Comparison of ENCODE assay signal across 8 mouse cellular contexts in genomic region chr2:38643625-38644427, GRCm38 (mm10). TPM values are rescaled to one million over a fixed set of nuclear protein-coding genes. Genes with fewer than 3 reads are reported as not detected.
A peak's percentile ranks its signal among the peaks of the same experiment; 100 is the strongest.
DNase-seq lines count a peak whose midpoint lies in the region; ATAC-seq and TF ChIP-seq lines count a peak whose summit lies in the region.

TSS of gene Psmb7 (minus strand) at chr2:38644087.

- peaks cover 19% of the 10 kb centered on the region for H3K4me1 ChIP-seq in embryonic facial prominence, embryonic 13.5 days
- H3K4me1 ChIP-seq in kidney, adult 2 months (ENCODE audit: control insufficient read depth, insufficient read depth, low read length): peaks cover 5% of the 10 kb centered on the region; the same call in 1 of the 2 replicates
- peaks cover 14% of the 10 kb centered on the region for H3K4me1 ChIP-seq in limb, embryonic 12.5 days (replicated peaks)
- H3K4me1 ChIP-seq in midbrain, embryonic 15.5 days: peaks cover 24% of the 10 kb centered on the region
- peaks cover 3% of the 10 kb centered on the region; the same call in 1 of the 2 replicates for H3K4me1 ChIP-seq in spleen, adult 2 months (ENCODE audit: control insufficient read depth, insufficient read depth, insufficient read length)

- ATAC-seq in embryonic facial prominence, embryonic 13.5 days (ENCODE audit: insufficient number of reproducible peaks, insufficient read depth, low FRiP score, low TSS enrichment, low read depth): peak; percentile 57; the same call in 1 of the 2 replicates
- ATAC-seq in limb, embryonic 12.5 days (ENCODE audit: insufficient number of reproducible peaks, insufficient read depth, low FRiP score, low TSS enrichment, low read depth): peak; percentile 83
- ATAC-seq in midbrain, embryonic 15.5 days (replicated peaks): peak; percentile 80

- H3K4me3 ChIP-seq in embryonic facial prominence, embryonic 13.5 days: peak within 1 kb of the TSS; percentile 93
- H3K4me3 ChIP-seq in kidney, adult 2 months (ENCODE audit: insufficient read depth, low read depth, low read length): peak within 1 kb of the TSS; percentile 97
- peak within 1 kb of the TSS; percentile 90 for H3K4me3 ChIP-seq in limb, embryonic 12.5 days (replicated peaks)
- peak within 1 kb of the TSS; percentile 69 for H3K4me3 ChIP-seq in midbrain, embryonic 15.5 days
- H3K4me3 ChIP-seq in spleen, adult 2 months (ENCODE audit: extremely low read depth, insufficient read depth, insufficient read length): peak within 1 kb of the TSS; percentile 89

- DNase-seq in 3134 (ENCODE audit: extremely low read depth, insufficient read length, low spot score): peak; percentile 91
- peak; percentile 91 to 93 for DNase-seq in adrenal gland, postnatal 36 days
- DNase-seq in heart, adult 18-20 months: peak; percentile 92 to 93
- peak; percentile 95 for DNase-seq in kidney, adult 2 months
- DNase-seq in spleen, adult 2 months (ENCODE audit: low read depth in 1 of 2, low spot score in 2 of 2): peak; percentile 83 to 86

- no peak for TF ChIP-seq POLR2A in kidney, adult 2 months (IDR thresholded peaks at IDR 0.05; ENCODE audit: low read depth, low read length)
- peak; percentile 34 for TF ChIP-seq POLR2A in spleen, adult 2 months (IDR thresholded peaks at IDR 0.05; ENCODE audit: low read depth, low read length)

- H3K27ac ChIP-seq in embryonic facial prominence, embryonic 13.5 days: peak within 1 kb of the TSS; percentile 81
- H3K27ac ChIP-seq in kidney, adult 2 months (ENCODE audit: insufficient read depth, low read depth, low read length): peak within 1 kb of the TSS; percentile 54; the same call in 1 of the 2 replicates
- peak within 1 kb of the TSS; percentile 77 for H3K27ac ChIP-seq in limb, embryonic 12.5 days
- H3K27ac ChIP-seq in midbrain, embryonic 15.5 days: peak within 1 kb of the TSS; percentile 64
- peak within 1 kb of the TSS; percentile 49 for H3K27ac ChIP-seq in spleen, adult 2 months (ENCODE audit: insufficient read depth, low read length)

- WGBS in embryonic facial prominence, embryonic 13.5 days: 2% methylated on average over 52 of the region's 52 CpGs
- WGBS in kidney, adult 2 months: 3% methylated on average over 52 of the region's 52 CpGs
- WGBS in limb, embryonic 12.5 days: 1% methylated on average over 52 of the region's 52 CpGs
- WGBS in midbrain, embryonic 15.5 days: 2% methylated on average over 52 of the region's 52 CpGs
- WGBS in spleen, adult 2 months: 5% methylated on average over 52 of the region's 52 CpGs

- peak within 1 kb of the TSS; percentile 92 for H3K9ac ChIP-seq in embryonic facial prominence, embryonic 13.5 days
- H3K9ac ChIP-seq in limb, embryonic 12.5 days (replicated peaks): peak within 1 kb of the TSS; percentile 85
- H3K9ac ChIP-seq in midbrain, embryonic 15.5 days: peak within 1 kb of the TSS; percentile 72

- H3K4me2 ChIP-seq in embryonic facial prominence, embryonic 13.5 days: peak within 1 kb of the TSS; percentile 93
- peak within 1 kb of the TSS; percentile 84 for H3K4me2 ChIP-seq in limb, embryonic 12.5 days
- H3K4me2 ChIP-seq in midbrain, embryonic 15.5 days: peak within 1 kb of the TSS; percentile 82

- TF ChIP-seq CTCF in kidney, adult 2 months (conservative IDR thresholded peaks at IDR 0.05; ENCODE audit: insufficient read depth, insufficient read length, low read depth, low read length): no peak
- TF ChIP-seq CTCF in spleen, adult 2 months (IDR thresholded peaks at IDR 0.05; ENCODE audit: extremely low read depth, insufficient read depth, insufficient read length, insufficient replicate concordance): no peak

- peaks cover 30% of the 10 kb centered on the region for H3K36me3 ChIP-seq in embryonic facial prominence, embryonic 13.5 days
- no peaks in the 10 kb centered on the region; the same call in 1 of the 2 replicates for H3K36me3 ChIP-seq in kidney, adult 2 months (ENCODE audit: control insufficient read depth, insufficient read depth, low read length)
- peaks cover 35% of the 10 kb centered on the region for H3K36me3 ChIP-seq in limb, embryonic 12.5 days
- peaks cover 12% of the 10 kb centered on the region; the same call in 1 of the 2 replicates for H3K36me3 ChIP-seq in midbrain, embryonic 15.5 days (replicated peaks)
- H3K36me3 ChIP-seq in spleen, adult 2 months (ENCODE audit: control insufficient read depth, insufficient read depth, low read length): peaks cover 13% of the 10 kb centered on the region

- H3K9me3 ChIP-seq in embryonic facial prominence, embryonic 13.5 days: no peaks in the 10 kb centered on the region
- no peaks in the 10 kb centered on the region for H3K9me3 ChIP-seq in limb, embryonic 12.5 days
- no peaks in the 10 kb centered on the region for H3K9me3 ChIP-seq in midbrain, embryonic 15.5 days

- H3K27me3 ChIP-seq in embryonic facial prominence, embryonic 13.5 days: peaks cover 4% of the 10 kb centered on the region; the same call in 1 of the 2 replicates
- H3K27me3 ChIP-seq in kidney, adult 2 months (replicated peaks; ENCODE audit: control insufficient read depth, insufficient read depth, low read length): no peaks in the 10 kb centered on the region
- H3K27me3 ChIP-seq in limb, embryonic 12.5 days: no peaks in the 10 kb centered on the region
- H3K27me3 ChIP-seq in midbrain, embryonic 15.5 days (replicated peaks): no peaks in the 10 kb centered on the region
- no peaks in the 10 kb centered on the region for H3K27me3 ChIP-seq in spleen, adult 2 months (ENCODE audit: control insufficient read depth, insufficient read depth, low read length)

RNA-seq across cellular contexts. Expression of gene Psmb7, which starts in this region (rescaled TPM):
- total RNA-seq in adrenal gland, postnatal 36 days (2021): 100 to 1,000 TPM; 294 to 327 TPM
- polyA plus RNA-seq in embryonic facial prominence, embryonic 13.5 days (2015; fragmentation: Nextera tagmentation; extraction: Ambion mirVana): 261 and 274 TPM in 2 replicates
- total RNA-seq in heart, adult 18-20 months (2021): 100 to 1,000 TPM; 240 to 264 TPM
- polyA plus RNA-seq in kidney, adult 2 months (2012; rRNA removed): 97.9 and 136 TPM in 2 replicates
- 289 and 296 TPM in 2 replicates for polyA plus RNA-seq in limb, embryonic 12.5 days (2016; fragmentation: Nextera tagmentation; extraction: Ambion mirVana)
- polyA plus RNA-seq in midbrain, embryonic 15.5 days (2015; fragmentation: Nextera tagmentation; extraction: Ambion mirVana): 260 and 270 TPM in 2 replicates
- 21.3 and 22.6 TPM in 2 replicates for polyA plus RNA-seq in spleen, adult 2 months (2012; rRNA removed)

Comparison
In these comparisons a context has a peak if more than half of its experiments do, and no peak if none do; other contexts are left out.
1. Peak in every context shown above with its lines: DNase-seq, ATAC-seq, H3K4me3 ChIP-seq and H3K27ac ChIP-seq.